Mouse (Mus musculus): ENCODE measurements around the gene Gm20388. TPM values are rescaled to one million over a fixed set of nuclear protein-coding genes. Genes with fewer than 3 reads are reported as not detected.
A peak's percentile ranks its signal among the peaks of the same experiment; 100 is the strongest.

Gm20388 gene
- polyA plus RNA-seq, 1 experiment = not detected

- peaks cover 9% of the 10 kb centered on the region for H3K4me1 ChIP-seq (ENCODE audit: control insufficient read depth, insufficient read depth, low read length)
- peak overlapping the region; percentile 78 for H3K4me3 ChIP-seq (ENCODE audit: insufficient read depth, low read depth, low read length)
- TF ChIP-seq CTCF (IDR thresholded peaks at IDR 0.05; ENCODE audit: insufficient read depth, low read depth, low read length) (no peak), POLR2A (IDR thresholded peaks at IDR 0.05; ENCODE audit: insufficient read depth, low read depth, low read length) (no peak)
- 6% methylated on average over 7 of the region's 7 CpGs for WGBS
- no peak overlapping the region for H3K27ac ChIP-seq (ENCODE audit: insufficient read depth, low read depth, low read length)
Measured at GRCm38 (mm10) chr8:122442356-122442755, 2531.7 kb downstream of the Gm20388 start.

- WGBS = 1% methylated on average over 12 of the region's 12 CpGs
- TF ChIP-seq POLR2A (IDR thresholded peaks at IDR 0.05; ENCODE audit: insufficient read depth, low read depth, low read length) (no peak), CTCF (IDR thresholded peaks at IDR 0.05; ENCODE audit: insufficient read depth, low read depth, low read length) (no peak)
- Histone ChIP-seq H3K27ac (ENCODE audit: insufficient read depth, low read depth, low read length) (peak overlapping the region; percentile 23), H3K4me3 (ENCODE audit: insufficient read depth, low read depth, low read length) (peak overlapping the region; percentile 78), H3K4me1 (ENCODE audit: control insufficient read depth, insufficient read depth, low read length) (peaks cover 9% of the 10 kb centered on the region)
Measured at GRCm38 (mm10) chr8:122442781-122443180, 2532.1 kb downstream of the Gm20388 start.

GRCm38 (mm10) chr8:122443262-122444006 is 2532.8 kb downstream of the Gm20388 start, which contains the start of gene Mvd:
Gene Mvd (minus strand): TSS chr8:122443422.
- H3K4me1 ChIP-seq (ENCODE audit: control insufficient read depth, insufficient read depth, low read length) = peaks cover 9% of the 10 kb centered on the region
- TF ChIP-seq CTCF (IDR thresholded peaks at IDR 0.05; ENCODE audit: insufficient read depth, low read depth, low read length) = no peak
- TF ChIP-seq POLR2A (IDR thresholded peaks at IDR 0.05; ENCODE audit: insufficient read depth, low read depth, low read length) = peak; percentile 93
- under 1% methylated on average over 47 of the region's 47 CpGs for WGBS
- H3K4me3 ChIP-seq (ENCODE audit: insufficient read depth, low read depth, low read length) = peak within 1 kb of the TSS; percentile 78
- peak within 1 kb of the TSS; percentile 85 for H3K27ac ChIP-seq (ENCODE audit: insufficient read depth, low read depth, low read length)

- Histone ChIP-seq H3K4me3 (ENCODE audit: insufficient read depth, low read depth, low read length) (peak overlapping the region; percentile 68), H3K27ac (ENCODE audit: insufficient read depth, low read depth, low read length) (peak overlapping the region; percentile 85), H3K4me1 (ENCODE audit: control insufficient read depth, insufficient read depth, low read length) (peaks cover 9% of the 10 kb centered on the region)
- TF ChIP-seq CTCF (IDR thresholded peaks at IDR 0.05; ENCODE audit: insufficient read depth, low read depth, low read length) (no peak), POLR2A (IDR thresholded peaks at IDR 0.05; ENCODE audit: insufficient read depth, low read depth, low read length) (0 out of 2 replicates have a peak, but pooled peaks have one; percentile 21)
- WGBS = under 1% methylated on average over 19 of the region's 19 CpGs
Measured at GRCm38 (mm10) chr8:122444058-122444748, 2533.6 kb downstream of the Gm20388 start.

GRCm38 (mm10) chr8:122445203-122445602 is 2534.6 kb downstream of the Gm20388 start:
- TF ChIP-seq CTCF (IDR thresholded peaks at IDR 0.05; ENCODE audit: insufficient read depth, low read depth, low read length) (no peak), POLR2A (IDR thresholded peaks at IDR 0.05; ENCODE audit: insufficient read depth, low read depth, low read length) (no peak)
- H3K4me1 ChIP-seq (ENCODE audit: control insufficient read depth, insufficient read depth, low read length) = peaks cover 9% of the 10 kb centered on the region
- WGBS = 64% methylated on average over 3 of the region's 3 CpGs
- H3K4me3 ChIP-seq (ENCODE audit: insufficient read depth, low read depth, low read length) = no peak overlapping the region
- no peak overlapping the region for H3K27ac ChIP-seq (ENCODE audit: insufficient read depth, low read depth, low read length)

- WGBS = 74% methylated on average over 7 of the region's 7 CpGs
Measured at GRCm38 (mm10) chr8:122451161-122451703, 2540.6 kb downstream of the Gm20388 start.

GRCm38 (mm10) chr8:122452154-122452553 is 2541.5 kb downstream of the Gm20388 start:
- WGBS = 89% methylated on average over 10 of the region's 10 CpGs
- no peak overlapping the region for H3K4me3 ChIP-seq (ENCODE audit: insufficient read depth, low read depth, low read length)
- H3K27ac ChIP-seq (ENCODE audit: insufficient read depth, low read depth, low read length) = no peak overlapping the region
- peaks cover 2% of the 10 kb centered on the region for H3K4me1 ChIP-seq (ENCODE audit: control insufficient read depth, insufficient read depth, low read length)
- no peak for TF ChIP-seq CTCF (IDR thresholded peaks at IDR 0.05; ENCODE audit: insufficient read depth, low read depth, low read length)
- TF ChIP-seq POLR2A (IDR thresholded peaks at IDR 0.05; ENCODE audit: insufficient read depth, low read depth, low read length) = no peak

More at GRCm38 (mm10) chr8:122451161-122451703, 2540.6 kb downstream of the Gm20388 start:
- no peak for TF ChIP-seq POLR2A (IDR thresholded peaks at IDR 0.05; ENCODE audit: insufficient read depth, low read depth, low read length)
- no peaks in the 10 kb centered on the region for H3K4me1 ChIP-seq (ENCODE audit: control insufficient read depth, insufficient read depth, low read length)
- no peak overlapping the region for H3K27ac ChIP-seq (ENCODE audit: insufficient read depth, low read depth, low read length)
- no peak overlapping the region for H3K4me3 ChIP-seq (ENCODE audit: insufficient read depth, low read depth, low read length)

GRCm38 (mm10) chr8:122454409-122454808 is 2543.8 kb downstream of the Gm20388 start:
- Histone ChIP-seq H3K4me3 (ENCODE audit: insufficient read depth, low read depth, low read length) (no peak overlapping the region), H3K27ac (ENCODE audit: insufficient read depth, low read depth, low read length) (no peak overlapping the region), H3K4me1 (ENCODE audit: control insufficient read depth, insufficient read depth, low read length) (peaks cover 13% of the 10 kb centered on the region)
- TF ChIP-seq CTCF (IDR thresholded peaks at IDR 0.05; ENCODE audit: insufficient read depth, low read depth, low read length) (no peak), POLR2A (IDR thresholded peaks at IDR 0.05; ENCODE audit: insufficient read depth, low read depth, low read length) (no peak)
- WGBS = 81% methylated on average over 6 of the region's 6 CpGs

GRCm38 (mm10) chr8:122457171-122457570 is 2546.5 kb downstream of the Gm20388 start:
- Histone ChIP-seq H3K27ac (ENCODE audit: insufficient read depth, low read depth, low read length) (no peak overlapping the region), H3K4me1 (ENCODE audit: control insufficient read depth, insufficient read depth, low read length) (peaks cover 39% of the 10 kb centered on the region), H3K4me3 (ENCODE audit: insufficient read depth, low read depth, low read length) (no peak overlapping the region)
- WGBS = 72% methylated on average over 11 of the region's 11 CpGs
- TF ChIP-seq CTCF (IDR thresholded peaks at IDR 0.05; ENCODE audit: insufficient read depth, low read depth, low read length) (no peak), POLR2A (IDR thresholded peaks at IDR 0.05; ENCODE audit: insufficient read depth, low read depth, low read length) (no peak)

Measured in olfactory bulb, adult 2 months (tissue).